Mouse (Mus musculus) lung, postnatal 36 days (tissue): Measurements from ENCODE around the gene Cpm.
A peak's percentile ranks its signal among the peaks of the same experiment; 100 is the strongest.
"Not testable (repeated sequence)": the region's sequence is repeated elsewhere in the genome, so short reads cannot be mapped to it uniquely, and the experiment has no call there.

Source experiments
- DNase-seq: peaks from one replicate; pipeline ENCODE4 v3.0.0; 2022; ENCODE audit warnings: mixed read lengths

Cpm gene

DNA sequence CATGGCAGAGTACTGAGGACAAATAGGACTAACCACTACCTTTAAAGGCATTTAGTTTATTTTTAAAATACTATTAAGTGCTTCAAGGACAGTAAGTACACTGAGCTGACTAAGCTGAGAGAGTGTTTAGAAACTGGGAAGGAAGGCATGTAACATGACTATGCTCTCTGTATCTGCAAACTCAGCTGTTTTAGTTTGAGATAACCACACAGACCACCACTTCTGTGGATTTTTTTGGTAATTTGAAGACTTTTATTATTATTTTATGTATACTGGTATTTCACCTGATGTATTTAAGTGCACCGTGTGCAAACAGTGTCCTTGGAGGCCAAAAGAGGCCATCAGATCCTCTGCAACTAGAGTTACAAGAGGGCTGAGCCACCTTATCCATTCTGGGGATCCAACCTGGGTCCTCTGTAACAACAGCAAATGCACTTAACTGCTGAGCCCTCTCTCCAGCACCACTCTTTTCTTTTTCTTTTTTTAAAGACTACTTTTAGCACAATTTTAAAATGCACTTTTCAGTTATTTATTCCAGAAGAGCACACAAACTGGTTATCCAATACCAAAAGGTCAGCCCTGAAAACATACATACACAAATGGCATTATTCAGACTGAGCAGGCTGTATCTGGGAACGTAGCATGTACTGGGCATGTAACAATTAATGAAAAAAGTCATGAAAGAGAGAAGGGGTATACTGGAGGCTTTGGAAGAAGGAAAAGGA lies 78.0 kb downstream of the Cpm start:
- no peak for DNase-seq

DNA sequence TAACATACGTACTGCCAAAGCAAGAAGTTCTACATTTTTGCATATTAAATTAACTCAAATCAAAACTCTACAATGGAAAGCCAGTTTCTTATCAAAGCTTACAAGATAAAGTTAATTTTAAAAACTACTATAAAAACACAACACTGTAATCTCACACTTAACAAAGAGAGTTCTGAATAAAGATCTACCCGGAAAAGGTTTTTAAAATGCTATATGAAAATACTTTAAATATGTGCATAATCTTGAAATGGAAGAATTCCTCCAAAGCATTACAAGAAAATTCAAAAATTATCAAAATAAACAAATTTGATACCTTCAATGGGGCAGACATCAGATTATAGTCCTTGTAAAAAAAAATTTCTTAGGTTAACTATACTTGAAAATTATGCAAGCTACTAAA lies 79.1 kb downstream of the Cpm start:
- no peak for DNase-seq

DNA sequence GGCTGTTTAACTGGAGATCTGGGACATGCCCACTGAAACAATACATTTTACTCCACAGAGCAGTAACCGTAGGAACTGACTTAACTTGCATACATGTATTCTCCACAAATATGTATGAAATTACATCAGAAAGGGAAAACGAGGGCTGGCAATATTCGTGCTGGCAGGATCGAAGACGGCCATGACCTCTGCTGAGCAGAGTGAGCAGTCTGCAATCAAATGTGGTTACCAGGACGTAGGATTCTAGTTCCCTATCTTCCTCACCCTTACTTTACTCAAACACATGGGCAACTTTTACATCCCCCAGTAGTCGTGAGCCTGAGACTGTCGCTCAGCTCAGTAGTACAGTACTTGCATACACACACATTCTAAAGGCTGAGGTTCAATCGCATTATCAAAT lies 79.6 kb downstream of the Cpm start:
- no peak for DNase-seq

DNA sequence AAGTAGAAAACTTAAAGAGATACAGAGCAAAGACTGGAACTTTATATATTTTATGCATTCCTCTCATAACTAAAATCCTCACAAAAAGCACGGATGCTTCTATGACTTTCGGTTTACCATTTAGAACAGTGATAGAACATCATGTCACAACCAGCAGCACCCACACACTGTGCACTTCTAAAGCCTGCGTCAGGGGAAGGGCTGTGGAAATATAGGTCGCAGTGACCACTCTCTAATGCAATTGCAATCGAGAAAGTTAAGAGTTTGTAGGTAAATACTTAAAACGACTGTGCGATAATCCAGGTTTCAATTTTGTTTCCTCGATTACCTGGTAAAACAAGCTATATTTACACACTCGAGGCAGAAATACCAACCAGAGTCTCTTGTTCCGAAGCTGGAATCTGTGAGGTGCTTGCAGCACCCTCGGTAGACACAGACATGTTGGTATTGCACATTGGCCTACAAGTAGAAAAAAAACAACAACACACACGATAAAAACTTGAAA lies 80.1 kb downstream of the Cpm start:
- DNase-seq = peak; percentile 52

DNA sequence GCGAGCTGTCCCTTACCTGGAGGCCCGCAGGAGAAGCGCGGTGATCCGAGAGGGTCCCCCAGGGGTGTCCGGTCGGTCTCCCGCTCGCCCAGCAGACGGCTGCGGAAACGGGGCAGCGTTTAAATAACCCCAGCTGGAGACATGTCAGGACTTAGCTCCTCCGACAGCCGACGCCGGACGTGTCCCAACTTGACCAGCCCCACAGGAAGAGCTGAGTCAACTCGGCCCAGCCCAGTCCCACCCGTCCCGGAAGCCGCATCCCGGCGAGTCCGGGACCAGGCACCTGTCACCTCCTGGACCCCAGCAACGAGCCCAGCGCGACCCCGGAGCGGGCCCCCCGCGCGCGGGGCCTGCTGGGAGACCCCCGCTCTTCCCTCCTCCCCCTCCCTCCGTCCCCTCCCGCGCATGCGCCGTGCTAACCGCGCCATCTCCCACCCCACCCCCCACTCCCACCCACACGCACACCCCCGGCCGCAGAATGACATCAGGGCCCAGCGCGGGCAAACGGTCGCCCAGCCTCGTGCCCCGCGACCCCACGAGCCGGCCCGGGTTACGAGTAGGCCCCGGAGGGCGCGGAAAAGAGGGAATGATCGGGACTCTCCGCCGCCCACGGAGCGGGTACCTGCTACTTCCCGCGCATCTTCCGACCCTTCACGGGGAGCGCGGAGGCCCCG lies 80.8 kb downstream of the Cpm start:
- DNase-seq = peak; percentile 84

DNA sequence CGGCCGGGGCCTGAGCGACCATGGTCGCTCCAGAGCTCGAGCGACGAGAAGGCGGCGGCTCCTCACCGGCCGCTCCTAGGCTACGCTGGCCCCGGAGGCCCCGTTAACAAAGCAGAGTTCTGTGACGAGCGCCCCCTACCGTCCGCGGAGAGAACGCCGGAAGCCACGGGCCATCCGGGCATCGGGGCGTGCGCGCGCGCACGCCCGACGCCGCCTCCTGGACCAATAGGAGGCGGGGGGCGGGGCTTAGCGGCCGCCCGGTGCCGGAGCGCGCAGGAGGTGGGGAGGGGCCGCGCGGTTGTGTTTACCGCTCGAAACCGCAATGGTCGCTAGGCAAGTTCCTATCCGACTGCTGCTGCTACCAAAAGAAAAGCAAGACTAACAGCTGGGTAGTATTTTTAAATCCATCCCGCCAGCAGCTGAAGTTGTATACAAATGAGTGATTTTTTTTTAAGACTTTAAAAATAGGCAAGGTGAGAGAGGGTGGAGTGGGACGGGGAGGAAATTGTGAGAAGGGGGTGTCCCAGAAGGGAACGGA lies 81.4 kb downstream of the Cpm start, which contains the start of gene Mdm2:
Gene Mdm2 (minus strand): TSS at position 155 of the 538 bp plus-strand sequence.
- peak; percentile 99 for DNase-seq

DNA sequence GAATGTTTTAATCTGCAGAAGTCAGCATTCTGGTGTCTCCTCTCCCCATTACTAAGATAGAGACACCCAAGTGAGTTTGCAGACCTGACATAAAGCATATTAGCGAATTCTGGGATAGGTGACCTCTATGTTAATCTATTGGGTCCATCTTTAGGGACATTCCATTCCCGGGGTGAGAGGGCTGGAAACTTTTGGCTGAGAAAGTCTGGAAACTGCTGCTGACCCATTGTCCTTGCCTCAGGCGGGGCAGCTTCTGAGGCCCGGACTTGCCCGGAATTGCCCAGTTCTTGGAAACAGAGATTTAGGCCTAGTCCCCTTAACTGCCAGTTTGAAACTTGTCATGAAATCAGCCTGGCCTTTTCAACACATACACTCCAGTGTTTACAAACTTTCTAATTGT lies 82.1 kb downstream of the Cpm start:
- no peak for DNase-seq

DNA sequence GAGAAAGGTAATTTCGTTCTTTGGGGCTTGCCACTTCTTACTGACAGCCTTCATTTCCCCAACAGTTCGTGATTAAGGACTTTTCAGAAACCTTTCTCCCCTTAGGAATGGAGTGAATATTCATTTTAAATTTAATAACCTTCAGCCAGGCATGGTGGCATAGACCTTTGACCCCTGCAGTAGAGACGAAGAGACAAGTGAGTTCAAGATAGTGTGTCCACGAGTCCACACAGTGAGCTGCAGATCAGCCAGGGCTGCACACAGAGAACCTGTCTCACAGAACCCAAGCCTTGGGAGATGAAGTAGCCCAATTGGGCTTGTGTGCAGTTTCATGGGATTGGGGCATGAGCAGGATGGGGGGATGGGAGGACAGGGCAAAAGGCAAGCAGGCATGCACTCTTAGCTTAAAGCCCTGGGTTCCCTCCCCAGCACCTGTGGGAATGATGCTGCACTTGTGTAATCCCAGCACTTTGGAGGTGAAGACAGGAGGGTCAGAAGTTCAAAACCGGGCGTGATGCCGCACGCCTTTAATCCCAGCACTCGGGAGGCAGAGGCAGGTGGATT lies 83.0 kb downstream of the Cpm start:
- no peak for DNase-seq

DNA sequence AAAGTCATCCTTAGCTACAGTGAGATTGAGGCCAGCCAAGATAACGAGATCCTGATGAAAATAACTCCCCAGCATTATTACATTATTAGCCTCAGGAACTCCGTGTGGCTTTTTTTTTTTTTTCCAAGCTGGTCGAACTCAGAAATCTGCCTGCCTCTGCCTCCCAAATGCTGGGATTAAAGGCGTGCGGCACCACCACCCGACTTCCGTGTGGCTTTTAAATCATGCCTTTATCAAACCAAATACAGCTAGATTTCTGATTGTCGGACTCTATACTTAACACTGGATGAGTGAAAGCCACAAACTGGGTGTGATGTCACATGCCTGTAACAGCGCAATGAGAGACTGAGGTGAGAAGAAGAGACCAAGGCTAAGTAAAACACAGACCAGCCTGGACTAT lies 83.6 kb downstream of the Cpm start:
- DNase-seq = no peak

DNA sequence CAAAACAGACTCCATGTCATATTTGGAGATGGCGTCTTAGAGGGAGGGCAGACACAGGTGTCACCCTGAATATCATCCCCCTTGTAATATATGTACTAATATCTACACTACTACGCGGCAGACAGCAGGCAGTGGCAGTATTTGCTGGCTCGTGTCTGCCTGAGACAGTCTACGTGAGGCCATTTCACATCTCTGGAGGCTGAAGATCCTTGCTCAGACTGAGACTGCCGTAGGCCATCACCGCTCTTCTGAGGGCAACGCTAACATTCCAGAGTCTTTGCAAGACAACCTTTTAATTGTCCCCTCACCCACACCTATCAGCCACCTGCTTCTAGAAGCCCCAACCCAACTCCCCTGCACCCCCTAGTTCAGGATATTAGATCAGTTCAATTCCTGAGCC lies 84.2 kb downstream of the Cpm start:
- DNase-seq = no peak

DNA sequence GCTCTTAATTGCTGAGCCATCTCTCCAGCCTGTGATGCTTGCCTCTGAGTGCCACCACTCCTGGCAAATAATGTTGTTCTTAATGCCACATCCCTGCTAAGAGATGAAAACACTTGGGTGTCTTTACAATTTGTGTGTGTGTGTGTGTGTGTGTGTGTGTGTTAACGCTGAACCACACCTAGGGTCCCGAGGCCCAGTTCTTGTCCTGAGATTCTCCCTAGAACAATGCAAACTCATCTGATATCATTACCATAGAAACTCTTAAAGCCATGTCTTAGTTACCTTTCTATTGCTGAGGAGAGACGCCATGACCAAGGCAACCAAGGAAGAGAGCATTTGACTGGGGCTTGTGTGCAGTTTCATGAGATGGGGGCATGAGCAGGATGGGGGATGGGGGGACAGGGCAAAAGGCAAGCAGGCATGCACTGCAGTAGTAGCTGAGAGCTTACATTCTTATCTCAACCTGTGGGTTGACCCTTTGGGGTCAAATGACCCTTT lies 84.8 kb downstream of the Cpm start:
- no peak for DNase-seq

DNA sequence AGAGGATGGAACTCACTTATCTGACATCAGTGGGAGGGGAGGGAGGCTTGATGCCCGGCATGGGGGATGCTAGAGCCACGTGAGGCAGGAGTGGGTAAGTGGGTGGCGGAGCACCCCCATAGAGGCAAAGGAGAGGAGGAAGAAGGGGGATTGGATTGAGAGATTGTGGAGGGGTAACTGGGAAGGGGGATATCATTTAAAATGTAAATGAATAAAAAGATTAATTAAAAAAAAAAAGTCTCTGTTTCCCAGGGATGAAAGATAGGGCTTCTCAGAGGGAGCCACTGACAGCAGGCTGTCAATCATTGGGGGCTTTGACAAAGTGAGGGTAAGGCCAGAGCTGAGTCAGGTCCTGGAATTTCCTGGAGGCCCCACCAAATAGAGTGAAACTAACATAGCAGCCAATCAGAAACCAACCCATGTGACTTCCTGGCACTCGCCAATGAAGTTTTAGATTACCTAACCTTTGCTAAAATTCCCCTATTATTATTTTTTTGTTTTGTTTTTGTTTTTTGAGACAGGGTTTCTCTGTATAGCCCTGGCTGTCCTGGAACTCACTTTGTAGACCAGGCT lies 85.7 kb downstream of the Cpm start:
- DNase-seq = no peak

DNA sequence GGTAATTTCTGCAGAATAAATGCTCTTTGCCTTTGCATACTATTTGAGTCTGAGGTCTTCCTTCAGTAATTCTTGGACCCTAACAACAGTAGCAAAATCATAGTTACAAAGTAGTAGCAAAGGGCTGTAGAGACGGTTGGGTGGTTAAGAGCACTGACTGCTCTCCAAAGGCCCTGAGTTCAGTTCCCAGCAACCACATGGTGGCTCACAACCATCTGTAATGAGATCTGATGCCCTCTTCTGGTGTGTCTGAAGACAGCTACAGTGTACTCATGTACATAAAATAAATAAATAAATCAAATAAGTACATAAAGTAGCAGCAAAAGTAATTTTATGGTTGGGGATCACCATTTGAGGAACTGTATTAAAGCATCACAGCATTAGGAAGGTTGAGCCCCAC lies 86.4 kb downstream of the Cpm start:
- not testable (repeated sequence) for DNase-seq

DNA sequence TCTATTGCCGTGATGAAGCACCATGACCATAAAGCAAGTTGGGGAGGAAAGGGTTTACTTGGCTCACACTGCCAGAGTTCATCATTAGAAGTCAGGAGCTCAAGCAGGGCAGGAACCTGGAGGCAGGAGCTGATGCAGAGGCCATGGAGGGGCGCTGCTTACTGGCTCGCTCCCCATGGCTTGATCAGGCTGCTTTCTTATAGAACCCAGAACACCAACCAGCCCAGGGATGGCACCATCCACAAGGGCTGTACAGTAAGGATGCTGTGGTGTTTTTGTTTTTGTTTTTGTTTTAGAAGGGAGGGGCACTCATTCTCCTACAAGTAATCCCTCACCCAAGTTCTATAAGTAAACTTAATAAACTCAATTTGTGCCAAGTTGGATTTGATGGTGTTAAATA lies 87.4 kb downstream of the Cpm start:
- no peak for DNase-seq

DNA sequence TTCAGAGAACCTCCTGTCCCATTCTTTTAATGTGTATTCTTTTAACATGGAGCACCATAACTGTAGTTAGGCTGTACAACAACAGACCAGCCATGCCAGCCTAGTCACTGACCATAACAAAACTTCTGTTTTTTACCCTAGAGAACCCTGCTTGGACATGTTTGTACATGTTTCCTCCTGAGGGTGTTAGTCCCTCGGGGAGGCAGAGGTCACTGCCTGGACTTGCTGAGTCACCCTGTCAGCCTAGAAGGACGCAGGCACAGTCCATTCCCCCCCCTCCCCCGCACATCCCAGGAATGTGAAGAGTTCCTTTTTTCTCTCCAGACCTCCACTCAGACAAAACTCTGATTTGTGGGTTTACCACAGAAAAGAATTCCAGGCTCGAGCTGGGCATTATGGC lies 88.3 kb downstream of the Cpm start:
- peak; percentile 73 for DNase-seq

DNA sequence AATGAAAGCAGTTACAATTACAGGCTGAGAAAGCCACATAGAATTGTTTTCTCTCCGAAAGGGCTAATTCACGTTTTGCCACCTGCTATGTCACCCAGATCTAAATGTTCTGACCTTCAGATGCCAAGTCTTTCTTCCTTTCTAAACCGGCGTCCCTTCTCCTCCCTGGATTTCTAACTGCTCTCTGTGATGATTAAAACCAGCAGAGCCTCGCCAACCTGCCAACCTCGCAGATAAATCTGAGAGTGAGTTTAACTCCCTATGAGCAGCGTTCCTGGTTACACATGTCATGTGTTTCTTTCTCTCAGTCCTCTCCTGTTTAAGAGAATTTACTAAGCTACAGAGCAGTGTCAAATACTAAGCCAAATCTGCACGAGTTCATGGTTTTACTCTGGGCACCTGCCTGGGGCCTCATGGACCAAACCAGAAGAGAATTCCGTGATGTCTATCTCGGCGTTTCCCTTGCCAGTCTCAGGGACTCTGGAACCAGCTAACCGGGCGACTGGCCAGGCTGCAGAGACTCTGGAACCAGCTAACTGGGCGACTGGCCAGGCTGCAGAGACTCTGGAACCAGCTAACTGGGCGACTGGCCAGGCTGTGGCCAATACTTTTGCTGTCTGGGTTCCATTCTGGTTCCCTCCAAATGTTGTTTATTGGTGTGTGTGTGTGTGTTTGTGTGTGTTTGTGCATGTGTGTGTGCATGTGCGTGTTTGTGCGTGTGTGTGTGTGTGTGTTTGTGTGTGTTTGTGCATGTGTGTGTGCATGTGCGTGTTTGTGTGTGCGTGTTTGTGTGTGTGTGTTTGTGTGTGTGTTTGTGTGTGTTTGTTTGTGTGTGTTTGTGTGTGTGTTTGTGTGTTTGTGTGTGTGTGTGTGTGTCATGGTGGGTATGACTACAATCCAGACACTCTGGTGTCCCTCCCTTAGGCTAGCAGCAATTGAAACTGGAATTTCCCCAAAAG lies 89.1 kb downstream of the Cpm start:
- DNase-seq = peak; percentile 37

DNA sequence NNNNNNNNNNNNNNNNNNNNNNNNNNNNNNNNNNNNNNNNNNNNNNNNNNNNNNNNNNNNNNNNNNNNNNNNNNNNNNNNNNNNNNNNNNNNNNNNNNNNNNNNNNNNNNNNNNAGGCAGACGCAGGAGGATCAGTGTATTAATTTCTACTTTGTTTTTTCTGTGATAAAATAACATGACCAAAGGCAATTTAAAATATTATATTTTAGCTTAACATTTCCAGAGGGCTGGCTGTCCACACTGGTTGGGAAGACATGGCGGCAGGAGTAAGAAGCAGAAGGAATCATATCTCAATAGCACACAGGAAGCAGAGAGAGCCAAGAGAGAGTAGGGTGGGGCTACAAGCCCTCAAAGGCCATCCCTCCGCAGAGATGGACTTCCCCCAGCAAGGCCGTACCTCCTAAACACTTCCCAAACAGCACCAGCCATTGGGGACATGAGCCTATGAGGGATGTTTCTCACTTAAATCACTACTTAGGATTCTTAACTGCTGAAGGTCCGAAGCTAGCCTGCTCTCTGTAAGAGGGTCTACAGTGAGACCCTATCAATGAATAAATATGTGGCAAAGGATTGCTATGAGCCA lies 94.9 kb downstream of the Cpm start:
- no peak for DNase-seq

DNA sequence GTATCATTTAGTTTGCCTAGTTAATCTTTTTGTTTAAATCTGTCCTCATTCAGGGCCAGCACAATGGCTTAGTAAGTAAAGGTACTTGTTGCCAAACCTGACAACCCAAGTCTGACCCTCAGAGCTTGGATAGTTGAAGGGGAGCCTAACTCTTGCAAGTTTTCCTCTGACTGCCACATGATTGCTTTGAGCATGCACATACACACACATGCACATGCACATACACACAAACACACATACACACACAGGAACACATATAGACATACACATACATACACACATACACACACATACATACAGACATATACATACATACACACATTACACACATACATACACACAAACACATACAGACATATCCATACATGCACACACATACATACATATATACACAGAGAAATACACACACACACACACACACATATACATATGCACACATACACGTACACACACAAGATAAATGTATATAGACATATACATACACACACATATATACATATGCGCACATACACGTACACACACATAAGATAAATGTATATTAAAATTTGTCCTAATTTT lies 95.6 kb downstream of the Cpm start:
- no peak for DNase-seq

DNA sequence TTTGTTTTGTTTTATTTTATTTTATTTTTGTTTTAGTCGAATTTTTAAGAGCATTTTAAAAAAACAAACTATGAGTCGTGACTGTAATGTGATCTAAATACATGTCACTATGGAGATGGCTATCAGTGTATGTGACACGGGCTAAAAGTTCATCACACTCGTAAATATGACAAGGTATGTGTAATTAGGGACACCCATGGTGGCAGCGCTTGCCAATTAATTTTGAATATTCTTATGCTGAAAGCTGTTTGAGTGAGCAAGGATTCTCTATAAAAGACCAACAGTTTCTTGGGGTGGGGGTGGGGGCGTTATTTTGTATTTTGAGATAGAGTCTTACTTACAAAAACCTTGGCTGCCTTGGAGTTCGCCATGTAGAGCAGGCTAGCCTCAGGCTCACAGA lies 96.4 kb downstream of the Cpm start:
- no peak for DNase-seq

DNA sequence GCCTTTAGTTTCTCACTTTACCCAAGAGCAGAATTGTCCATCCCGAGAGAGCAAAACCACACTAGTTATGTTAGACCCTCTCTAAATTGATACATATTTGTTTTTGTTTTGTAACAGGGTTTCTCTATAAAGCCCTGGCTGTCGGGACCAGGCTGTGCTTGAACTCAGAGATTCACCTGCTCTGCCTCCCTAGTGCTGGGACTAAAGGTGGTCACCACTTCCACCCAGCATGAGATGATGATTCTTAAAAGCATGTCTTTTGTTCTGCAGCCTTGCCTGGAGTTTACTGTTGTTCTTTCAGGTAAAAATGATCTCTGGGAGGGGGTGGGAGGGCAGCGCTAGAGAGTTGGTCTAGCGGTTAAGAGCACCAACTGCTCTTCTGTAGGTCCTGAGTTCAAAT lies 97.0 kb downstream of the Cpm start:
- no peak for DNase-seq

DNA sequence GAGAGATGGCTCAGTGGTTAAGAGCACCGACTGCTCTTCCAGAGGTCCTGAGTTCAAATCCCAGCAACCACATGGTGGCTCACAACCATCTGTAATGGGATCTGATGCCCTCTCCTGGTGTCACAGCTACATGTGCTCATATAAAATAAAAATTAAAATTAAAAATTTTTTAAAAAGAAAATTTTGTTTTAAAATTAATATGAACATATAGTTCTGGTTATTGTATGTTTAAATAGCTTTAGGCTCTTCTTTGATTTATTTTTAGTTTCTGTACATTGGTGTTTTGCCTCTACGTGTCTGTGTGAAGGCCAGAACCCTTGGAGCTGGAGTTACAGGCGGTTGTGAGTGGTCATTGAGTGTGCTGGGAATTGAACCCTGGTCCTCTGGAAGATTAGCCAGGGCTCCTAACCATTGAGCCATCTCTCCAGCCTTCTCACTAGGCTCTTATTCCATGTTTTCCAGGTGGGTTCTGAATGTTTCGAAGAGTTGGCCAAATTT lies 97.6 kb downstream of the Cpm start:
- DNase-seq = no peak
